Mouse (Mus musculus) heart, adult 2 months (tissue): ENCODE measurements around the gene Atmin.

Experiments
- CTCF ChIP-seq: fragments of 200-600 bp; IDR thresholded peaks from 2 replicates; pipeline ENCODE4 v1.8.1; 2022; ENCODE audit warnings: antibody characterized with exemption, mild to moderate bottlenecking, moderate library complexity
- EP300 ChIP-seq: fragments of 200-500 bp; IDR thresholded peaks from 2 replicates; pipeline ENCODE4 v1.6.1; 2011; ENCODE audit warnings: low read depth, low read length, control low read depth; ENCODE audit not compliant: insufficient read depth
- POLR2A ChIP-seq: fragments of 200-500 bp; IDR thresholded peaks from 2 replicates; pipeline ENCODE4 v1.6.1; 2011; ENCODE audit warnings: mild to moderate bottlenecking, low read depth, low read length, control low read depth; ENCODE audit not compliant: insufficient read depth

- TF ChIP-seq CTCF (no peak), POLR2A (no peak), EP300 (no peak)
These were observed 34.9 kb downstream of the Atmin start for GRCm38 (mm10) chr8:116978052-116978451.
